Mouse (Mus musculus): ENCODE measurements around the gene Cd6. TPM values are rescaled to one million over a fixed set of nuclear protein-coding genes. Genes with fewer than 3 reads are reported as not detected.

The Cd6 gene
- total RNA-seq, 2 experiments from 2014 or later, result not detected

GRCm38 (mm10) chr19:10773384-10773783, 56.5 kb downstream of the Cd6 start:
- DNase-seq, result no peak

DNA sequence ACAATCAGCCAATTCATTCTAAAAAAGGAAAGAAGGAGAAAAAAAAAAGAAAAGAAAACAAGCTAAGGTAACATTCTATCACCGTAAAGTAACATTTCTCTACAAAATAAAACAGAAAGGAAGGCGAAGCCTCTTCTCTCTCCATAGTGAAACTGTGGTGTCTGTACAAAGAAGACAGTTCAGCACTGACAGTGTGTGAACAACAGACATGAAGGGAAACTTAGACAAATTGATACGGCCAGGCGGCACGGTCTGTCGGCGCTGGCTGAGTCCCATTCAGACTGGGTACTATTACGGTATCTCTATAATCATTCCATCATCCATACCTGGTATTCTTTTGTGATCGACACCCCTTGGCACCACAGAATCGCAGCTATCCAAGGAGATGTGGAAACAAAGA, 57.0 kb downstream of the Cd6 start:
- DNase-seq, result no peak
- intact Hi-C loops (cut with DNase I; ENCODE audit: low total_unique reads), result no loop called here

More at GRCm38 (mm10) chr19:10773384-10773783, 56.5 kb downstream of the Cd6 start:
- intact Hi-C loops (cut with DNase I; ENCODE audit: low total_unique reads), result no loop called here

DNA sequence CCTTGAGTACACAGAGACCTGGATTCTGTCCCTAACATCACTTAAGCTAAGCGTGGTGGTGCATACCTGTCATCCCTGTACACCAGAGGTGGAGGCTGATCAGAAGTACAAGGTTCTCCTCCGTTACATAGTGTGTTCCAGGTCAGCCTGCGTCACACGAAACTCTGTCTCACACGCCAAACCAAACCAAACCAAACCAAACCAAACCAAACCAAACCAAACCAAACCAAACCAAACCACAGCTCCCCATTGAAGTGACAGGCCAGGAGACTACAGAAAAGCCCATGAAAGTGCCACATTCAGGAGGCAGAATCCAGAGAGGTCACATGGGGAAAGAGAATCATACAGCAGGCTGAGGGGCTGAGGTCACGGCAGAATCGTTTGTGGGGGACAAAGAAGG, 57.9 kb downstream of the Cd6 start:
- DNase-seq, result no peak
- intact Hi-C loops (cut with DNase I; ENCODE audit: low total_unique reads), result no loop called here

DNA sequence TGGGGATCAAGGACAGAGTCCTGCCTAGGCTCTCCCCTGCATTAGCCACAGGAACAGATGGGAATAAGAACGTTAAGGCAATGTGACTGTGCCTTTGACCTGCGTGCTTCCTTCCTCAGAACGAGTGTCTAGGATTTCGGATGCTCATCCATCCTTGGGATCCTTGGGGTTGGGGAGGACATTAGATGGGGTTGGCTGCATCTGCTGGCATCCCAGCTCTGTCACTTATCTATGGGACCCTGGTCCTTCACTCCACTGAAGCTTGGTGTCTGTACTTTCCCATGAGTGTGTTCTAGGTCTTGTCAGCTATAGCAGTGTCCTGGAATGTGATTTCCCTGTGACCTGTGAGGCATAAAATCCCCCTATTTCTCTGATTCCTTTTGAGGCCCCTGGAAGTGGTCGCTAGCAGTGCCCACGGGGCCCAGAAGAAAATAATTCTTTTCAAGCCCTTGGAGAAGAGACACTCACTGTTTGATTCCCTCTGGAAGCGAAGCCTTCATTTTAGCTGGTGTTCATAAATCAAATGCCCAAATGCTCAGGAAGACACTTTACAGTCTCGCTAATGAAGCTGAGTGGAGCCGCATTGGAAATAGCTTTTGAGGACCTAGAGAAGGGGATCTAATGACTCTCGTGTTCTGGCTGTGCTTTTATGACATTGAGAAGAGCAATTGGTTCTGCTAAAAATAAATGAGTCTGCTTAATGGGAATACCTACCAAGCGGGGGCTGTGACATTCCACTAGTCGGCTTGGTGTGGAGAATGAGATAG, 60.2 kb downstream of the Cd6 start:
- intact Hi-C loops (cut with DNase I; ENCODE audit: low total_unique reads), result no loop called here
- no peak for DNase-seq

GRCm38 (mm10) chr19:10768694-10769428, 61.0 kb downstream of the Cd6 start:
- intact Hi-C loops (cut with DNase I; ENCODE audit: low total_unique reads), result no loop called here

GRCm38 (mm10) chr19:10767631-10768030, 62.2 kb downstream of the Cd6 start:
- intact Hi-C loops (cut with DNase I; ENCODE audit: low total_unique reads), result no loop called here
- no peak for DNase-seq

More at GRCm38 (mm10) chr19:10768694-10769428, 61.0 kb downstream of the Cd6 start:
- DNase-seq, result no peak

- no peak for DNase-seq
- intact Hi-C loops (cut with DNase I; ENCODE audit: low total_unique reads), result no loop called here
These were observed 66.4 kb downstream of the Cd6 start for GRCm38 (mm10) chr19:10763381-10764031.

DNA sequence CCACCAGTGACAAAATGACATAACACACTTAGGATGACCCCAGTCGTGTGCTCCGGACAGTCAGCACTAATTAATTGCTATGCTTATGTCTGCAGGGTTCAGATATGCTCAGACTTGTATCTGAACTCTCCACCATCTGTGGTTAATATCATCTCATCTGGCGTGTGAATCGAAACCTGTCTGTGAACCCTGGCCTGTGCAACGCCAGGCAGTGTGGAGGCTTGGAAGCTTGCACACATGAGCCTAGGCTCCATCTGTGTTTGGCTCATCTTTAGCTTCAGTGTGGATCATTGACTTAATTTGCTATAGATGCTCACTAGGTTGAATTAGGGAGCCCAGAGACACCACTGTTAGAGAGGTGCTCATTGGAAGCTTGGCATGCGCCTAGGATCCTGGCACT, 67.4 kb downstream of the Cd6 start:
- intact Hi-C loops (cut with DNase I; ENCODE audit: low total_unique reads), result no loop called here
- no peak for DNase-seq

DNA sequence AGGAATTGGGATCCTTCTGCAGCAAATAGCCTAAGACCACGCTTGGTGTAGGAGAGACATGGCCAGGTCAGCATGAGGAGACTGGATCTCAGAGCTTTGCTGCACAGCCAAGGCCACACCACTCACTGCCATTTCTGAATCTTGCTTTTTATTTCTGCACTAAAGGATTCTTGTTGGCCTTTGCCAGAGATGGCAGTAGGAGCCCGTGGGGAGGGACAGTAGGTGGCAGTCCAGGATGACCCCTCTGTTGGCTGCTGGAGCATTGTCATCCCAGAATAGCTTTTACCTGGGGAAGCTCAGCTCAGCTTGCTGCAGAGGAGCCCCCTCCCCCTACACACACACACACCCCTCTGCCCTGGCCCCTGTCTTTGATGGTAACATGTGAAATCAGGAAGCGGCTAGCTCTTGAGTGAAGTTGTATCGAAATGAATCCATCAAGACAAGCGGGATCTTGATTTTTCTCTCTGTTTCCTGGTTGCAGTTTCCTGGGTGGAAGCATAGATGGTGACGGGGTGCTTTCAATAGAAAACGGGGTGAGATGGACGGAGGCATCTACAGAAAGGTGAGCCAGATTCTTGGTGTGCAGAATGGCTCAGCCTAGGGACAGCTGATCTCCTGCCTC, 68.0 kb downstream of the Cd6 start:
- no peak for DNase-seq
- intact Hi-C loops (cut with DNase I; ENCODE audit: low total_unique reads), result no loop called here

DNA sequence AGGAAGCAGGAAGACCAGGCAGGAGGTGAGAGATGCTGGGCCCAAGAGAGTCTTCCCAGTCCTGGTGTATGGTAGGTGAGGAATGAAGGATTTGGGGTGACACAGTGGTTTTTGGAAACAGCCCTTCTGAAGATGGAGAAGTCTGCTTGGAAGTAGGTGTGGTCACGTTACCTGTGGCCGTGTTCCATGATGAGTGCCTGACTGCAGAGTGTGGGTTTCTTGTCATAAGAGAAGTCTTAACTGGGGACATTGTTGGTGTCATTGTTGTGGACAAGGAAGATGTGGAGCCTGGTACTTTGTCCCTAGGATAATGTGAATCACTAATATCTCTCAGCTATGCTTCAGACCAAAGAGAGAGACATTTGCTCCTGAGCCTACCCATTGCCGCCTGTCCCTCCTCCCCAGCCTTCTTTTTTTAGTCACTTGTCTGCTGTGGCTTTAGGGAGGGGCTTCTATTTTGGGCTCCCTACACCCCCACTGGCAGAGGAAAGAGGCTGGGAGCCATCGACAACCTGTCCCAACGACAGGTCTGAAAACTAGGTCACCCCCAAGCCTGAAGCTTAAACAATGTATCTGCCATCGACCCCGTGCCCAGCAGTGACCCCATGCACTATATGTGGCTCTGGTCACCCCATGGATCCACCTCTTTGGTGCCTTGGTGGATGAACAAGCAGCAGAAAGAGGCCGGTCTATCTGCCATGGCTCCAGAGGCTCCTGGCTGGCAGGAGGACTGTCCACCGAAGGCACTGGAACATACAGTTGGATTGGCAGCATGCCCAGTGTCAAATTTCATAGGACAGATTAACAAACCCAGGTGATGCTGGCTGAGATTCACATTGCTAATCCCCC, 69.7 kb downstream of the Cd6 start:
- intact Hi-C loops (cut with DNase I; ENCODE audit: low total_unique reads), result no loop called here
- peak; percentile 70 for DNase-seq

- intact Hi-C loops (cut with DNase I; ENCODE audit: low total_unique reads), result no loop called here
- no peak for DNase-seq
These were observed 70.3 kb downstream of the Cd6 start for GRCm38 (mm10) chr19:10759525-10759924.

DNA sequence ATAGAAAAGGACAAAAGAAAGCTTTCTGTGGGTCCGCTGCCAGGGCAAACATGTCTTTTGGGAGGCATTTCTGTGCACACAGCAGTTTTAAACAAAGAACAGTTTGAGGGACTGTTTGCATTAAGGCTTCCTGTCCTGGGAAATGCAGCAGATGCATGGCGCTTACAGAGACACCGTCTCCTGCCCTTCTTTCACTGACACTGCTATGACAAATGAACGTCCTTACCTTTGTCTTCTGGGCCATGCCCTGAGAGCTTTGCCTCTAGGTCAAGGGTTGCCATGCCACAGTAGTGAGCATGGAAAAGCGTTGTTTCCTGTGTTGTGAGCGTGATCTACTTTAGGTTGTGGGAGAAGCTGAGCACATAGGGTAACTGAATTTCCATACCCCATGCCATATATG, 71.2 kb downstream of the Cd6 start:
- intact Hi-C loops (cut with DNase I; ENCODE audit: low total_unique reads), result no loop called here
- no peak for DNase-seq

- peak; percentile 33 for DNase-seq
- intact Hi-C loops (cut with DNase I; ENCODE audit: low total_unique reads), result no loop called here
These were observed 72.3 kb downstream of the Cd6 start for GRCm38 (mm10) chr19:10757526-10757925.

DNA sequence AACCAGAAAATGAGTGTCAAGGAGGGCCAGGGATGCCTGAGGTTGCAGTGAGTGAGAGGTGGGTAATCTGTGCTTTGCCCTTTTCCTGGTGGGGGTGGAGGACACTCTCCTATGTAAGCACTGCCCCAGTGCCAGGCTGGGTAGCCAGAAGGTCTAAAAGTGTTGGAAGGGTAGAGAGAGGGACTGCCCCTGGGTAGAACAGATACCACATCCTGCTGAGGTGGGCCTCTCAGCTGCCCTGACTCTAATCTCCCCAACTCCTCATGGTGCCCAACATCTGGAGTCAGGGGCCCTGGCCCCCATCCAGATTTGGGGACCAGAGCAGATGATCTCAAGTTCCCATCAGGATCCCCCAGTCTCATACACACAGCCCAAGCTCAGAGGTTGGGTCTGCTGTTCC, 72.7 kb downstream of the Cd6 start:
- intact Hi-C loops (cut with DNase I; ENCODE audit: low total_unique reads), result no loop called here
- DNase-seq, result no peak

GRCm38 (mm10) chr19:10752646-10753045, 77.2 kb downstream of the Cd6 start:
- no peak for DNase-seq
- intact Hi-C loops (cut with DNase I; ENCODE audit: low total_unique reads), result no loop called here

DNA sequence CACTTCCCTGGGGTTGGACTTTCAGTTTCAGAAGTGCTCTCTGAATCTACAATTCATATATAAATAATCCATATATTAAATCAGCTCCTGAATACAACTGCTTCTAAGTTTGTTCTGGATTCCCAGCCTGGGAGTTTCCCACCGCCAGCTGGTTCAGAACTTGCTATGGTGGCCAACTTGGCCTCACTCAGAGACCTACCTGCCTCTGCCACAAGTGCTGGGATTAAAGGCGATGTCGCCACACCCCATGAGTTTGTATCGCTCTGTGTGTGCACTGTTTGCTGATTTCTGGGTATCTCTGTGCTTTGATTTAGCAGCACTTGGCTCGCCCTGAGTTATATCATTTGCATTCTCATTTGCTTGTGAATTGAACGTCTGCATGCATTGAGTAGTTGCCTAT, 77.8 kb downstream of the Cd6 start:
- no peak for DNase-seq
- intact Hi-C loops (cut with DNase I; ENCODE audit: low total_unique reads), result no loop called here

GRCm38 (mm10) chr19:10751607-10752006, 78.3 kb downstream of the Cd6 start:
- intact Hi-C loops (cut with DNase I; ENCODE audit: low total_unique reads), result no loop called here

DNA sequence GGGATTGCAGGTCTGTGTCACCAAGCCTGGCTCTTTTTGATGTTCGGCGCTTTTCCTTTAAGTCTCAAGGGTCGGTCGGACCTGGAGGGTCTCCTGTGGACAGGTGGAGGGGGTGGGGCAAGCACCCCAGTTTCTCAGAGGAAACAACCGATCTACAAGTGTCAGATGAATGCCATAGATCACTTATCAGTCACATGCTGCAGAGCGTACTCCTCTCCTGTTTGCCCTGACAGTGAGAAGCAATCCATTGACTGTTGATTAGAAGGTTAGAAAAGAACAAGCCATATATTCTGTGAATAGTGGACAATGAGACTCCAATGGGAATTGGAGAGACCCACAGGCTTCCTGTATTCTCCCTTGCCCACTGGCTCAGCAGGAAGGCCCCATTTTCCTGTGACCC, 79.7 kb downstream of the Cd6 start:
- intact Hi-C loops (cut with DNase I; ENCODE audit: low total_unique reads), result no loop called here
- DNase-seq, result no peak

More at GRCm38 (mm10) chr19:10751607-10752006, 78.3 kb downstream of the Cd6 start:
- DNase-seq, result no peak

GRCm38 (mm10) chr19:10749295-10749694, 80.6 kb downstream of the Cd6 start:
- no peak for DNase-seq
- intact Hi-C loops (cut with DNase I; ENCODE audit: low total_unique reads), result no loop called here
